Mouse (Mus musculus): Measurements from ENCODE around the gene Bbc3. TPM values are rescaled to one million over a fixed set of nuclear protein-coding genes. Genes with fewer than 3 reads are reported as not detected.

Gene Bbc3
- total and polyA plus RNA-seq, 3 experiments = 2.9 to 9.3 TPM; not detected in 1

DNA sequence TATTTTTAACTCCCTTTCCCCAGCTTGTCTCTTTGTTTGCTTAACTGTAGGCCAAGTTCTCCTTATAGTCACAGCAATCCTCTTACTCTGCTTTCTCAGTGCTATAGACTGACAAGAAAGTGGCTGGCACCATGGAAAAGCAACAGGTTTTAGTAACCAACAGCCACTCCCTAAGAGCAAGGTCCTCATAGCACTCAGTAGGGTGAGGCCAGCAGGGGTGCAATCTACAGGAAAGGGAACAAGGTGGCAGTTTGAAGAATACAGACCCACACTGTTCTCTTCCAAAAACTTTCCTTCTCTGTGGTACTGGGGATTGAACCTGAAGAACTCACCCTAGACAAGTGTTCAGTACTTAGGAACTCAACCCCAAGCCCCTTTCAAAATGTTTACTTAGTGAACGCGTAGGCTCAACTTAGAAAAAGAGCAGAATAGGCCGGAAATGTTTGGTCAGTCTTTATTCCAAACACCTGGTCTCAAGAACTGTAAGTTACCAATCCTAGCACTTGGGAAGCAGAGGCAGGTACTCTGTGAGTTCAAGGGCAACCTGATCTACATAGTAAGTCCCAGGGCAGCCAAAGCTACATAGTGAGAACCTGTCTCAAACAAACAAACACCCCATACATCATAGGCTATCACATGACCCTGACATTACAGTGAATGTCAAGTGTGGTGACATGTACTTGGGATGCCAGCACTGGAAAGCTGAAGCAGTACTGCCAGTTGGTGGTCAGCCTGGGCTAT, 47.8 kb downstream of the Bbc3 start:
- Histone ChIP-seq H3K4me1 (ENCODE audit: control insufficient read depth in 1 of 2, insufficient read depth in 2 of 2, low read length in 2 of 2) (no peaks in the 10 kb centered on the region), H3K27me3 (ENCODE audit: control insufficient read depth in 1 of 2, insufficient read depth in 2 of 2, low read length in 2 of 2) (no peaks in the 10 kb centered on the region), H3K9ac (ENCODE audit: control insufficient read depth, low read depth, low read length, poor library complexity, severe bottlenecking) (no peak overlapping the region), H3K79me2 (ENCODE audit: control insufficient read depth, insufficient read depth, low read length, poor library complexity) (no peaks in the 10 kb centered on the region), H3K4me3 (ENCODE audit: control insufficient read depth in 1 of 2, insufficient read depth in 1 of 2, low read depth in 2 of 2, low read length in 2 of 2) (no peak overlapping the region), H3K36me3 (ENCODE audit: control insufficient read depth in 1 of 2, insufficient read depth in 2 of 2, low read length in 2 of 2) (peaks cover 0 to 38% of the 10 kb centered on the region in 2 experiments; a peak in 2 of 4 replicates), H3K9me3 (replicated peaks; ENCODE audit: insufficient read depth, low read length) (no peaks in the 10 kb centered on the region), H3K27ac (ENCODE audit: control insufficient read depth, low read depth, low read length) (no peak overlapping the region)
- TF ChIP-seq MAX (IDR thresholded peaks at IDR 0.05; ENCODE audit: low read length) (no peak), KAT2A (conservative IDR thresholded peaks at IDR 0.05; ENCODE audit: low read depth, low read length) (no peak), JUND (IDR thresholded peaks at IDR 0.05; ENCODE audit: low read depth, low read length) (no peak), ZKSCAN1 (IDR thresholded peaks at IDR 0.05; ENCODE audit: low read depth, low read length) (no peak), BHLHE40 (IDR thresholded peaks at IDR 0.05; ENCODE audit: borderline replicate concordance, low read depth, low read length) (no peak), MAZ (IDR thresholded peaks at IDR 0.05; ENCODE audit: low read depth, low read length) (no peak), TBP (IDR thresholded peaks at IDR 0.05; ENCODE audit: low read depth, low read length) (no peak)
- no peak for DNase-seq (ENCODE audit: low read depth, low spot score)

DNA sequence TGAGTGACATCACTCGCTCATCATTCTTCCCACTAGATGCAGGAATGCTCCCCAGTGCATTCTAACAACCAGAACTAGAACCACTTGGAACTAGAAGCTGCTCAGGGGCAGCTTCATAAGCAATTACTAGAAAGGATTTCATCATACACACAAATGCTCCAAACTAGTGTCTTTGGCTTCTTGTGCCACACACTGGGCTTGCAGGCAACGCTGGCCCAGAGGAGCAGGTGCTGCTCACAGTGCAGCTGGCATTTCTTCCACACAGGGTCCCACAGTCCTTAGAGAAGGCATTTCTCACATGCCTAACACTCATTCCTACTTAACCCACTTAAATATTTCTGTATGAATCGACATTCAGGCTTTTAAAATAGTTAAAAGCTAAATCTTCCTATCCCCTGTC, 49.4 kb downstream of the Bbc3 start:
- no peaks in the 10 kb centered on the region for H3K79me2 ChIP-seq (ENCODE audit: control insufficient read depth, insufficient read depth, low read length, poor library complexity)
- no peak for DNase-seq (ENCODE audit: low read depth, low spot score)
- H3K4me3 ChIP-seq (ENCODE audit: control insufficient read depth in 1 of 2, insufficient read depth in 1 of 2, low read depth in 2 of 2, low read length in 2 of 2) = no peak overlapping the region
- no peaks in the 10 kb centered on the region for H3K27me3 ChIP-seq (ENCODE audit: control insufficient read depth in 1 of 2, insufficient read depth in 2 of 2, low read length in 2 of 2)
- no peak for TF ChIP-seq GABPA (IDR thresholded peaks at IDR 0.05; ENCODE audit: low read depth, low read length)
- TF ChIP-seq HCFC1 (IDR thresholded peaks at IDR 0.05; ENCODE audit: low read depth, low read length) = no peak
- TF ChIP-seq E2F4 (IDR thresholded peaks at IDR 0.05; ENCODE audit: borderline replicate concordance, low read depth, low read length) = no peak
- no peak for TF ChIP-seq CHD2 (IDR thresholded peaks at IDR 0.05; ENCODE audit: low read length)
- TF ChIP-seq TAL1 (IDR thresholded peaks at IDR 0.05; ENCODE audit: low read length) = no peak
- no peak for TF ChIP-seq POLR2AphosphoS2 (IDR thresholded peaks at IDR 0.05; ENCODE audit: low read length)
- no peak for TF ChIP-seq MEF2A (IDR thresholded peaks at IDR 0.05; ENCODE audit: extremely low read depth, insufficient replicate concordance, low read depth, low read length, poor library complexity, severe bottlenecking)
- TF ChIP-seq ELF1 (IDR thresholded peaks at IDR 0.05; ENCODE audit: low read depth, low read length) = no peak
- TF ChIP-seq TCF12 (IDR thresholded peaks at IDR 0.05; ENCODE audit: low read depth, low read length) = no peak
- no peak for TF ChIP-seq MYB (IDR thresholded peaks at IDR 0.05; ENCODE audit: low read depth, low read length)
- TF ChIP-seq RAD21 (IDR thresholded peaks at IDR 0.05; ENCODE audit: low read depth, low read length) = no peak
- TF ChIP-seq ETS1 (IDR thresholded peaks at IDR 0.05; ENCODE audit: low read depth, low read length) = no peak
- no peak for TF ChIP-seq KAT2A (conservative IDR thresholded peaks at IDR 0.05; ENCODE audit: low read depth, low read length)
- H3K9ac ChIP-seq (ENCODE audit: control insufficient read depth, low read depth, low read length, poor library complexity, severe bottlenecking) = no peak overlapping the region
- peaks cover 0 to 35% of the 10 kb centered on the region in 2 experiments; a peak in 2 of 4 replicates for H3K36me3 ChIP-seq (ENCODE audit: control insufficient read depth in 1 of 2, insufficient read depth in 2 of 2, low read length in 2 of 2)
- H3K4me1 ChIP-seq (ENCODE audit: control insufficient read depth in 1 of 2, insufficient read depth in 2 of 2, low read length in 2 of 2) = no peaks in the 10 kb centered on the region
- no peaks in the 10 kb centered on the region for H3K9me3 ChIP-seq (replicated peaks; ENCODE audit: insufficient read depth, low read length)
- no peak overlapping the region for H3K27ac ChIP-seq (ENCODE audit: control insufficient read depth, low read depth, low read length)
